Mouse (Mus musculus): ENCODE measurements around the gene Astl.

The Astl gene

GRCm38 (mm10) chr2:127367126-127367820 lies 28.8 kb downstream of the Astl start:
- no peak for DNase-seq (ENCODE audit: low read depth, low spot score)

GRCm38 (mm10) chr2:127369703-127370376 lies 31.4 kb downstream of the Astl start:
- DNase-seq (ENCODE audit: low read depth, low spot score): no peak

GRCm38 (mm10) chr2:127370561-127371483 lies 32.4 kb downstream of the Astl start:
- no peak for DNase-seq (ENCODE audit: low read depth, low spot score)

DNA sequence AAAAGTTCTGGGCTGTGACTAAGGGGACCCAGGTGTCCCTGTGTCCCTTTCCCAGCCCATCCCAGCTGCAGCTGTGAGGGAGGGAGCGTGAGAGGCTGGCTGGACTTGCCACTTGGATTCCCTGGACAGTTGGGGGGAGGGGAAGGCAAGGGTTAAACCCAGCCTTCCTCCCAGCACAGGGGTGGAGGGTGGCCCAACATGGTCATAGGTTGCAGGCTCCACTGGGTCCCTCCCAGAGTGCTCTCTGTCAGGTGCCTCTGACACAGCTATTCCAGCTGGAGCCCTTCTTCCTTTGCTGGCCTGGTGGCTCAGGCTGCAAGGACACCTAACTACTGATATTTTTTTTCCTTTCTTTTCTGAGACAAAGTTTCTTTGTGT lies 33.0 kb downstream of the Astl start:
- DNase-seq (ENCODE audit: low read depth, low spot score): no peak

- no peak for DNase-seq (ENCODE audit: low read depth, low spot score)
These were observed 33.6 kb downstream of the Astl start for GRCm38 (mm10) chr2:127372082-127372481.

- DNase-seq (ENCODE audit: low read depth, low spot score): no peak
These were observed 35.7 kb downstream of the Astl start for GRCm38 (mm10) chr2:127374131-127374530.

DNA sequence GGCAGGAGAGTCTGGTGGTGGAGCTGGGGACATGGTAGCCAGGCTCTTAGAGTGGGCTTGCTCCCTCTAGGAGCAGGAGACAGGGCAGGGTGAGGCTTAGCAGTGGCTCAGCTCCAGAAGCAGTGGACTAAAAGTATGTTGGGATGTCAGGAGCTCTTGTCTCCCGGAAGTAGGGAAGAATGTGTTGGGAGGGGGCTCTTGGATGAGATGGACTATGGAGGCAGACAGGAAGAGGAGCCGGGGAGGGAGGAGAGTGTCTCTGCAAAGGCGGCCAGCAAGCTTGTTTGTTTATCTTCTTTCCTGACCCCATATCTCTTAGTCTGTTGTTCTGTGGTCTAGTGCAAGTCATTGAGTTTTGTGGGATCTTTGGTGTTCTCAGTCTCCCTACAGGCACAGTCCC lies 36.6 kb downstream of the Astl start:
- DNase-seq (ENCODE audit: low read depth, low spot score): no peak

DNA sequence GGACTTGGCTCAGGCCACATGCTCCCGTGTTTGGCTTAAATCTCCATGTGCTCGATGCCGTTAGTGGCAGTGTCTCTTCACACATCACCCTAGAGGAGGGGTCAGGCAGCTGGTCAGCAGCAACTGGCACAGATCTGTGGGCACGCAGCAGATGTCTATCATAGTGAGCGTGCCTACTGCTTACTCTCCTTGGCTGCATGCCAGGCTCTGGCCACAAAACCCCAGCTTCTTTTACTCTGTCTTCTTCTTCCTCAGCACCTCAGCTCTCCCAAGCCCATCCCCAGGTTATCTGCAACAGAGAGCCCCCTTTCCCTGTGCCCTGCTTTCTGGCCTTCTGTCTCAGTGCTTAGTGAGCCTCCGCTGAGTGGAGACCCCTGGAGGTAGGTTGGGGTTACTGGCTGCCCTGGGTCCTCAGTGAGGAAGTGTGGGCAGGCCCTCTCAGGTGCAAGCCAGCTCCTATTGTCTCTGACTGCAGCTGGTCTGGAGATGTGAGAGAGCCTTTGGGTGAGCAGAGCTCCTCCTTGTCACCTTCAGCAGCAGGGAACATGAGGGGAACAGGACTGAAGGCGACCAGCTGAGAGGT lies 37.4 kb downstream of the Astl start:
- no peak for DNase-seq (ENCODE audit: low read depth, low spot score)

- no peak for DNase-seq (ENCODE audit: low read depth, low spot score)
These were observed 38.1 kb downstream of the Astl start for GRCm38 (mm10) chr2:127376423-127377051.

DNA sequence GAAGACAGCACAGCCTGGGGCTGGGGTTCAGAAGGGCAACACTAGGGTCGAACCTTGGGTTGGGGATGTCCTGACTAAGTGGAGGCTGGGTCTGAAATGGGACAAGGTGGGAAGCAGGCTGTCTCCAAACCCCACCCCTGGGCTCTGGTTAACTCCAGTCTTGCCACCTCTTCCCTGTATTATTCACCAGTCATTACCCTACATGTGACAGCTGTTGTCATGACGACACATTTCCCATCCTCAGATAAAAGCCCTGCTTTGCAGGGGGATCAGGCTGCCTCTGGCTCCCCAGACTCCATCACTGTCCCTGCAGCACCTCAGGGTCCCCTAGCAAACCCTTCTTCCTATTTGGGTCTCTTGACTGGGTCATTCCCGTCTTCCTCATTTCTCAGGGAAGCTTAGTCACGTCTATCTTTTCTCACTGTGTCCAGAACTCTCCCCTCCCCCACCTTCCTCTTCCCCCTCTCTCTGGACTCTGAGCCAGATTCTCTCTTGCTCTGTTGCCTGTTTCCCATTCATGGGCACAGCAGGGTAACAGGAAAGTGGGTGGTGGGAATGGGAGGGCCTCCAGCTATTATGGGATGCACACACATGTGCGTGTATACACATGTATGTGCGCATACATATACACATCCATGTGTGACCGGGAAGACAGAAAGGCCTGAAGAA lies 39.6 kb downstream of the Astl start:
- DNase-seq (ENCODE audit: low read depth, low spot score): no peak

- no peak for DNase-seq (ENCODE audit: low read depth, low spot score)
These were observed 40.2 kb downstream of the Astl start for GRCm38 (mm10) chr2:127378611-127378990.

DNA sequence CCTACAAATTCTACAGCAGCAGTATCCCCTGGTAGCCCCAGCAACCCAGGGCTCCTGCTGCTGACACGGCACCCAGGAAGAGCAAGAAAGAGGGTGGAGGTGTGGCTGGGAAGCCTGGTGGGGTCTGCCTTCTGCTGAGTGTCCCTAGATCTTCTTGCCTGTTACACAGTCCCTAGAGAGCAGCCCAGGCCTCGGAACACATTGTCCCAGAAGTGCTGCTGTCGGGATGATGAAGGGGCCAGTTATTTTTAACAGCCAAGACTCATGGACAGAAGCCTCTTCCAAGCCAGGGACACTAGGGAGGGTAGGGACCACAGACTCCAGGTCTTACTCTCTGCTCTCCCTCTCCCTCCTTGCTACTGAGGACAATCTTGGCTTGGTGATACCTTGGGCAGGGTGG lies 40.8 kb downstream of the Astl start:
- no peak for DNase-seq (ENCODE audit: low read depth, low spot score)

GRCm38 (mm10) chr2:127383881-127384280 lies 45.4 kb downstream of the Astl start:
- DNase-seq (ENCODE audit: low read depth, low spot score): no peak

GRCm38 (mm10) chr2:127387521-127387920 lies 49.1 kb downstream of the Astl start:
- DNase-seq (ENCODE audit: low read depth, low spot score): no peak

DNA sequence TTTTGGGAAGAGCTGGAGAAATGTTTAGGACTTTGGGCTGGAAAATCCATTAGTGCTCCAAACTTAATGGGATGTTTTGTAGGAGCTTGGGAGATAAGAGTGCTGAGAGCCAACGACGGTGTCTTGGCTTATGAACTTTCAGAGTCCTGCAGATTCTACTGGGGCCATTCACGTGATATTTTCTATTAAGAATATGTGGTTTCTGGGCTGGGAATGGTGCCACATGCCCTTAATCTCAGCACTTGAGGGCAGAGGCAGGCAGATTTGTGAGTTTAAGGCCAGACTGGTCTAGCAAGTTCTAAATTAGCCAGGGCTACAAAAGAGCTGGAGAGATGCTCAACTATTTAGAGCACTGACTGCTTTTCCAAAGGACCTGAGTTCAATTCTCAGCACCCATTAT lies 51.9 kb downstream of the Astl start:
- DNase-seq (ENCODE audit: low read depth, low spot score): no peak

DNA sequence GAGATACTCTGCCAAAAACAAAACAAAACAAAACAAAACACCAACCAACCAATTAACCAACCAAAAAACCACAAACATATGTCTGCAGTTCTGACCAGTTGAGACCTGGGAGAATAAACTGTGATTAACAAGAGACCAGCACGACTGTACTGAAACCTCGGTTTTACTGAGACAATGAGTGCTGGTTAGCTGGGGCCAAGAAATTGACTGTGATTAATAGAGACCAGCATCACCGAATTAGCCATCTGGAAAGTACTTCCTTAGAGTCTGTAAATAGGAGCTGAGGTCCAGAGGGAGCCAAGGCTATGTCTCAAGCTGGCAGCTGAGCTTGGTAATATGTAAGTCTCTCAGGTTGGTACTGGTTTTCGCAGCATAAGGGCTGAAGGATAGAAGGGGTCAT lies 52.4 kb downstream of the Astl start:
- DNase-seq (ENCODE audit: low read depth, low spot score): no peak

- DNase-seq (ENCODE audit: low read depth, low spot score): no peak
These were observed 52.9 kb downstream of the Astl start for GRCm38 (mm10) chr2:127391323-127391722.

GRCm38 (mm10) chr2:127394606-127395161 lies 56.2 kb downstream of the Astl start:
- DNase-seq (ENCODE audit: low read depth, low spot score): no peak

- no peak for DNase-seq (ENCODE audit: low read depth, low spot score)
These were observed 60.3 kb downstream of the Astl start for GRCm38 (mm10) chr2:127398738-127399137.
